Mouse (Mus musculus) stomach, embryonic 14.5 days (tissue): ENCODE measurements around the gene Gm44973. TPM values are rescaled to one million over a fixed set of nuclear protein-coding genes. Genes with fewer than 3 reads are reported as not detected.

ENCODE experiments used
- ATAC-seq: fragments of 200-750 bp; cut with Nextera tagmentation; 2 replicates; pipeline ENCODE4 v1.8.0; 2017; ENCODE audit warnings: low read depth, moderate TSS enrichment; ENCODE audit not compliant: insufficient number of reproducible peaks, insufficient read depth, low FRiP score
- H3K27ac ChIP-seq: fragments of 300-500 bp; sonication (generic); 2 replicates; pipeline ENCODE4 v1.5.1; 2014; ENCODE audit warnings: mild to moderate bottlenecking, low read length, moderate library complexity, mixed read lengths
- H3K27me3 ChIP-seq: fragments of 300-500 bp; sonication (generic); 2 replicates; pipeline ENCODE4 v1.6.1; 2014; ENCODE audit warnings: low read length, control low read depth, mixed read lengths; ENCODE audit not compliant: control insufficient read depth, insufficient read depth
- H3K36me3 ChIP-seq: fragments of 300-500 bp; sonication (generic); 2 replicates; pipeline ENCODE4 v1.6.1; 2014; ENCODE audit warnings: mild to moderate bottlenecking, control low read depth, low read length, moderate library complexity, mixed read lengths; ENCODE audit not compliant: control insufficient read depth, insufficient read depth
- H3K4me1 ChIP-seq: fragments of 300-500 bp; sonication (generic); 2 replicates; pipeline ENCODE4 v1.6.1; 2014; ENCODE audit warnings: low read length, control low read depth, mixed read lengths; ENCODE audit not compliant: control insufficient read depth, insufficient read depth
- H3K4me2 ChIP-seq: fragments of 300-500 bp; sonication (generic); replicated peaks from 2 replicates; pipeline ENCODE4 v1.6.1; 2014; ENCODE audit warnings: low read depth, low read length, control low read depth
- H3K4me3 ChIP-seq: fragments of 300-500 bp; sonication (generic); 2 replicates; pipeline ENCODE4 v1.5.1; 2014; ENCODE audit warnings: low read depth, low read length, control low read depth
- H3K9ac ChIP-seq: fragments of 300-500 bp; sonication (generic); replicated peaks from 2 replicates; pipeline ENCODE4 v1.6.1; 2014; ENCODE audit warnings: low read depth, mild to moderate bottlenecking, control low read depth, low read length, moderate library complexity, mixed read lengths
- H3K9me3 ChIP-seq: fragments of 300-500 bp; sonication (generic); 2 replicates; pipeline ENCODE4 v1.6.1; 2016; ENCODE audit warnings: low read depth, low read length, control low read depth; ENCODE audit not compliant: control insufficient read depth
- WGBS: fragments of 180-500 bp; shearing (Covaris S2); extraction: QIAGEN DNeasy Blood & Tissue Kit; methylation state at CpG from one replicate; pipeline ENCODE4 v1.1.7; 2014; 5-methylcytosine and 5-hydroxymethylcytosine counted together
- polyA plus RNA-seq: library from polyadenylated mRNA; unstranded; fragments of >200 nt; fragmentation: Nextera tagmentation; extraction: Ambion mirVana; gene quantifications from 2 replicates; pipeline ENCODE4 v1.2.1, GENCODE M21; 2014

Gm44973 gene
- polyA plus RNA-seq, 1 experiment from 2014 or later, result 1.2 TPM

GRCm38 (mm10) chr7:5051193-5052192 is 36.2 kb downstream of the Gm44973 start, which contains the start of gene Zfp580:
Zfp580 (plus strand) TSS chr7:5051538.
- peaks cover 21% of the 10 kb centered on the region for H3K27me3 ChIP-seq
- H3K4me2 ChIP-seq, result peak within 1 kb of the TSS; percentile 91
- no peaks in the 10 kb centered on the region for H3K36me3 ChIP-seq
- peak; percentile 68; the same call in 1 of the 2 replicates for ATAC-seq
- H3K9me3 ChIP-seq, result no peaks in the 10 kb centered on the region
- peak within 1 kb of the TSS; percentile 77 for H3K4me3 ChIP-seq
- peaks cover 16% of the 10 kb centered on the region for H3K4me1 ChIP-seq
- H3K9ac ChIP-seq, result peak within 1 kb of the TSS; percentile 78
- H3K27ac ChIP-seq, result peak within 1 kb of the TSS; percentile 63; the same call in 1 of the 2 replicates
- under 1% methylated on average over 65 of the region's 65 CpGs for WGBS

- no peak overlapping the region for H3K27ac ChIP-seq
- H3K9me3 ChIP-seq, result no peaks in the 10 kb centered on the region
- peak overlapping the region; percentile 77 for H3K4me3 ChIP-seq
- peak overlapping the region; percentile 91 for H3K4me2 ChIP-seq
- peak overlapping the region; percentile 30; the same call in 1 of the 2 replicates for H3K9ac ChIP-seq
- no peak for ATAC-seq
- peaks cover 21% of the 10 kb centered on the region for H3K27me3 ChIP-seq
- H3K36me3 ChIP-seq, result no peaks in the 10 kb centered on the region
- H3K4me1 ChIP-seq, result peaks cover 16% of the 10 kb centered on the region
- WGBS, result under 1% methylated on average over 12 of the region's 12 CpGs
These were observed 37.1 kb downstream of the Gm44973 start for GRCm38 (mm10) chr7:5052438-5052837.

- H3K36me3 ChIP-seq, result no peaks in the 10 kb centered on the region
- no peak for ATAC-seq
- peak overlapping the region; percentile 77 for H3K4me3 ChIP-seq
- peaks cover 23% of the 10 kb centered on the region for H3K27me3 ChIP-seq
- peak overlapping the region; percentile 30; the same call in 1 of the 2 replicates for H3K9ac ChIP-seq
- H3K4me1 ChIP-seq, result peaks cover 16% of the 10 kb centered on the region
- H3K4me2 ChIP-seq, result peak overlapping the region; percentile 91
- H3K27ac ChIP-seq, result no peak overlapping the region
- 4% methylated on average over 45 of the region's 45 CpGs for WGBS
- H3K9me3 ChIP-seq, result no peaks in the 10 kb centered on the region
These were observed 37.6 kb downstream of the Gm44973 start for GRCm38 (mm10) chr7:5052931-5053343.

GRCm38 (mm10) chr7:5053456-5054179 is 38.3 kb downstream of the Gm44973 start:
- Histone ChIP-seq H3K27ac (no peak overlapping the region), H3K9ac (peak overlapping the region; percentile 30; the same call in 1 of the 2 replicates), H3K4me3 (peak overlapping the region; percentile 77), H3K27me3 (peaks cover 23% of the 10 kb centered on the region), H3K9me3 (no peaks in the 10 kb centered on the region), H3K4me1 (peaks cover 16% of the 10 kb centered on the region), H3K36me3 (no peaks in the 10 kb centered on the region), H3K4me2 (peak overlapping the region; percentile 91)
- WGBS, result 9% methylated on average over 32 of the region's 32 CpGs
- ATAC-seq, result no peak

- H3K36me3 ChIP-seq, result no peaks in the 10 kb centered on the region
- peaks cover 23% of the 10 kb centered on the region for H3K27me3 ChIP-seq
- peaks cover 16% of the 10 kb centered on the region for H3K4me1 ChIP-seq
- H3K9me3 ChIP-seq, result no peaks in the 10 kb centered on the region
- under 1% methylated on average over 55 of the region's 55 CpGs for WGBS
- peak overlapping the region; percentile 49 for H3K4me3 ChIP-seq
- ATAC-seq, result no peak
- H3K27ac ChIP-seq, result no peak overlapping the region; the same call in 1 of the 2 replicates
- H3K4me2 ChIP-seq, result peak overlapping the region; percentile 60
- peak overlapping the region; percentile 64 for H3K9ac ChIP-seq
These were observed 41.5 kb downstream of the Gm44973 start for GRCm38 (mm10) chr7:5056651-5057263.

- WGBS, result 31% methylated on average over 8 of the region's 8 CpGs
- Histone ChIP-seq H3K9ac (no peak overlapping the region), H3K36me3 (no peaks in the 10 kb centered on the region), H3K4me2 (peak overlapping the region; percentile 60), H3K4me1 (peaks cover 15% of the 10 kb centered on the region), H3K27ac (no peak overlapping the region), H3K9me3 (no peaks in the 10 kb centered on the region), H3K27me3 (peaks cover 23% of the 10 kb centered on the region), H3K4me3 (peak overlapping the region; percentile 49)
- ATAC-seq, result no peak
These were observed 42.1 kb downstream of the Gm44973 start for GRCm38 (mm10) chr7:5057381-5057780.

GRCm38 (mm10) chr7:5057804-5058203 is 42.5 kb downstream of the Gm44973 start:
- ATAC-seq, result no peak
- H3K4me2 ChIP-seq, result no peak overlapping the region
- peaks cover 11% of the 10 kb centered on the region for H3K4me1 ChIP-seq
- peaks cover 23% of the 10 kb centered on the region for H3K27me3 ChIP-seq
- no peak overlapping the region for H3K9ac ChIP-seq
- no peak overlapping the region for H3K27ac ChIP-seq
- H3K36me3 ChIP-seq, result no peaks in the 10 kb centered on the region
- 42% methylated on average over 11 of the region's 11 CpGs for WGBS
- H3K4me3 ChIP-seq, result no peak overlapping the region
- H3K9me3 ChIP-seq, result no peaks in the 10 kb centered on the region

- H3K27ac ChIP-seq, result no peak overlapping the region
- 91% methylated on average over 1 of the region's 1 CpGs for WGBS
- H3K4me2 ChIP-seq, result no peak overlapping the region
- H3K9me3 ChIP-seq, result no peaks in the 10 kb centered on the region
- H3K4me1 ChIP-seq, result 0 out of 2 replicates have a peak, but pooled peaks cover 4% of the 10 kb centered on the region
- no peak for ATAC-seq
- peaks cover 17% of the 10 kb centered on the region; the same call in 1 of the 2 replicates for H3K27me3 ChIP-seq
- H3K36me3 ChIP-seq, result no peaks in the 10 kb centered on the region
- H3K4me3 ChIP-seq, result no peak overlapping the region
- no peak overlapping the region for H3K9ac ChIP-seq
These were observed 43.3 kb downstream of the Gm44973 start for GRCm38 (mm10) chr7:5058631-5059030.
